Mouse (Mus musculus) small intestine, adult 2 months (tissue): ENCODE data around the gene Taldo1.

Experiments used
- CTCF ChIP-seq: fragments of 200-500 bp; IDR thresholded peaks from 2 replicates; pipeline ENCODE4 v1.5.1; 2012; ENCODE audit warnings: low read depth, mild to moderate bottlenecking, control low read depth, inconsistent platforms, low read length, moderate library complexity, mixed read lengths; ENCODE audit not compliant: insufficient replicate concordance, insufficient read length; ENCODE audit errors: extremely low read depth
- POLR2A ChIP-seq: fragments of 200-500 bp; IDR thresholded peaks from 2 replicates; pipeline ENCODE4 v1.6.1; 2012; ENCODE audit warnings: low read depth, mild to moderate bottlenecking, control low read depth, inconsistent platforms, low read length, moderate library complexity

DNA sequence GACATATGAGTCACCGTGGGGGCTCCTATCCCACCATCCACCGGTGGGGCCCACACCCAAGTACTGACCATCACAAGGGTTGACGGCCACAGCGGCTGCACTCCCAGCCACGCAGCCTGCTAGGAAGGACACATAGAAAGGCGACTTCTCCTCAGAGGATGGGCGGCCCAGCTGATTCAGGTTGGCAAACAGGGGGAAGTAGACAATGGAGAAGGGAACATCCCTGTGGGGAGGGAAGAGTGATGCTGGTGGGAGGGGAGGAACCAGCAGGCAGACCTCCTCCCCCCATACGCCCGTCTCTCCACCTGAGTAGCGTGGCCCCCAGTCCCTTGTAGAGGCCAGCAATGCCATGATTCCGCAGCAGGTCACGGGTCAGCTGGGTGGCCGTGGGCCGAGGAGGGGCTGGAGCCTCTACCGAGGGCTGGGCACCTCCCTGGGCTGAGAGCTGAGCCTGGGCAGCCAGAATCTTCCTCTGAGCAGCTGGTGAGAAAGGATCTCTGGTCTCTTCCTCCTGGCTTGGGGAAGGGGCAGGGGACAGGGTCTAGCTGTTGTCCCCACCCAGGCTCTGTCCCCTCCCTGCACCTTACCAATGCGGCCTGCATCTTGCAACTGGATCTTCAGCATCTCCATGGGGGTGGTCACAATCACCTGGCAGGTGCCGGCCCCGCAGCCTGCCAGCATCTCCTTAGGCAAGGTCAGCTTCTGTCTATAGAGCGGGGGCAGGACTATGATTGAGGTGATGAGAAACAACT, 39.6 kb downstream of the Taldo1 start:
- no peak for TF ChIP-seq CTCF
- TF ChIP-seq POLR2A: no peak
